Mouse (Mus musculus): ENCODE results near the gene Txn2.

DNA sequence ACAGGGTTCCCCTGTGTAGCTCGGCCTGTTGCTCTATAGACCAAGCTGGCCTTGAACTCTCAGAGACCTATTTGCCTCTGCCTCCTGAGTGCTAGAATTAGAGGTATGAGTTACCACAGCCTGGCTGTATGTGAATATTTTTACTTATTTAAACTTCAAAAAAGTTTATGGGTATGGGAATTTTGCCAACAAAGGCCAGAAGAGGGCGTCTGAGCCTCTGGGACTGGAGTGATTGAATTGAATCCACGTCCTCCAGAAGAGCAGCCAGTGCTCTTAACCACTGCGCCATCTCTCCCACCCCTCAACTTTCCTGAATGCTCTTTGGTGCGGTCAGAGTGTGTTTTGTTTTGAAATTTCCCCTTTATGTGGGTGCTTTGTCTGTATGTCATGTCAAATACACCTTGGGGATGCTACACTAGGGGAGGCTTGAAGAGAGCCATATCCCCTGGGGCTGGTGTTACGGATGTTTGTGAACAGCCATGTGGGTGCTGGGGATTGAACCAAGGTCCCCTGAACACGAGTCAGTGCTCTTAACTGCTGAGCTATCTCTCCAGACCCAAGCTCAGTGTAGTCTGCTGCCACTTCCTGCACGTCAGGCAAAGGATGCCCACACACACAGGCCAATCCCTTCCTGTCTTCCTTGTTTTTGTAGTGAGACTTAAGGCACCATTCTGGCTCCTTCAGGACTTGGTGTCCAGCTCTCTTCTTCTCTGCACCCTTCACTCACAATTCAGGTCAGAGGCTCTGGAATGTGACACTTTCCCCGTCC is 5.4 kb downstream of the Txn2 start:
- no peak for TF ChIP-seq CTCF (IDR thresholded peaks at IDR 0.05)
- TF ChIP-seq POLR2A (IDR thresholded peaks at IDR 0.05; ENCODE audit: insufficient read depth, low read depth, low read length) = no peak
- no peak for TF ChIP-seq EP300 (IDR thresholded peaks at IDR 0.05; ENCODE audit: insufficient read depth, low read depth, low read length)

Measured in heart, adult 2 months (tissue).